In genomic region chr12:73197363-73197762, GRCm38 (mm10) we compare ENCODE assay signal across 25 mouse cellular contexts.
DNase-seq lines count a peak whose midpoint lies in the region; ATAC-seq and TF ChIP-seq lines count a peak whose summit lies in the region.
"Had no signal": no experiment of that assay in that cellular context is flagged by ENCODE, and none has a peak within 500 bp of the region (broad histone marks: within the 10 kb centered on the region; RNA-seq: fewer than 3 reads in every experiment).

No protein-coding gene starts in this region.

- peak; percentile 73 for ATAC-seq in liver, embryonic 12.5 days
- peak; percentile 72 for ATAC-seq in megakaryocyte progenitor cell, adult 5-6 weeks (replicated peaks; ENCODE audit: poor library complexity)
- no peak for ATAC-seq in hindbrain, embryonic 14.5 days (ENCODE audit: low FRiP score)
- ATAC-seq: activated CD4-positive, CD25-positive, alpha-beta regulatory T cell, adult 4 months; forebrain, embryonic 14.5 days; hindbrain, embryonic 16.5 days had no signal

- H3K27me3 ChIP-seq in liver, embryonic 12.5 days (replicated peaks): no peaks in the 10 kb centered on the region
- no peaks in the 10 kb centered on the region for H3K27me3 ChIP-seq in hindbrain, embryonic 14.5 days (ENCODE audit: control insufficient read depth, insufficient read depth, low read length)
- H3K27me3 ChIP-seq in limb, embryonic 10.5 days (ENCODE audit: low read depth, poor library complexity, severe bottlenecking): no peaks in the 10 kb centered on the region
- H3K27me3 ChIP-seq: embryonic facial prominence, embryonic 12.5 days; heart, embryonic 12.5 days; kidney, embryonic 15.5 days had no signal

- no peaks in the 10 kb centered on the region for H3K9me3 ChIP-seq in liver, embryonic 12.5 days (replicated peaks)
- no peaks in the 10 kb centered on the region for H3K9me3 ChIP-seq in hindbrain, embryonic 14.5 days (ENCODE audit: control insufficient read depth, low read length)
- no peaks in the 10 kb centered on the region for H3K9me3 ChIP-seq in limb, embryonic 10.5 days (replicated peaks)
- H3K9me3 ChIP-seq: embryonic facial prominence, embryonic 12.5 days; heart, embryonic 12.5 days; kidney, embryonic 15.5 days had no signal

- no peak overlapping the region for H3K9ac ChIP-seq in liver, embryonic 12.5 days
- no peak overlapping the region for H3K9ac ChIP-seq in hindbrain, embryonic 14.5 days
- H3K9ac ChIP-seq: embryonic facial prominence, embryonic 12.5 days; heart, embryonic 12.5 days; kidney, embryonic 15.5 days had no signal

- WGBS in liver, embryonic 12.5 days (ENCODE audit: insufficient replicate concordance): 14% methylated on average over 6 of the region's 6 CpGs
- 95% methylated on average over 6 of the region's 6 CpGs for WGBS in hindbrain, embryonic 14.5 days
- 92% methylated on average over 6 of the region's 6 CpGs for WGBS in limb, embryonic 10.5 days

- 0 out of 2 replicates have a peak overlapping the region, but pooled peaks have one; percentile 8 for H3K27ac ChIP-seq in layer of hippocampus, adult 2 months
- no peak overlapping the region for H3K27ac ChIP-seq in liver, embryonic 12.5 days
- no peak overlapping the region for H3K27ac ChIP-seq in hindbrain, embryonic 14.5 days
- H3K27ac ChIP-seq in limb, embryonic 10.5 days: no peak overlapping the region
- H3K27ac ChIP-seq: embryonic facial prominence, embryonic 12.5 days; kidney, embryonic 15.5 days had no signal

- DNase-seq in layer of hippocampus, adult 2 months (ENCODE audit: low spot score in 2 of 2): no peak
- no peak for DNase-seq in layer of hippocampus, postnatal 14 days (ENCODE audit: low spot score in 2 of 2)
- no peak for DNase-seq in hindbrain, embryonic 14.5 days (ENCODE audit: low spot score)
- DNase-seq in limb, embryonic 10.5 days (ENCODE audit: low spot score): no peak
- DNase-seq in adrenal gland, postnatal 25 days: no peak
- DNase-seq: adrenal gland, adult 8-10 months; cerebellum, adult 8-10 months; cerebellum, postnatal 25 days; gastrocnemius, postnatal 14 days; heart, adult 18-20 months; heart, postnatal 4 days; kidney, adult 18-20 months; kidney, postnatal 25 days; lung, adult 2 months; lung, postnatal 14 days; thymus, postnatal 25 days had no signal

- H3K4me1 ChIP-seq in liver, embryonic 12.5 days: peaks cover 30% of the 10 kb centered on the region
- H3K4me1 ChIP-seq in hindbrain, embryonic 14.5 days (replicated peaks; ENCODE audit: control insufficient read depth, insufficient read depth, low read length): no peaks in the 10 kb centered on the region
- peaks cover 12% of the 10 kb centered on the region for H3K4me1 ChIP-seq in limb, embryonic 10.5 days

- H3K4me2 ChIP-seq in liver, embryonic 12.5 days: no peak overlapping the region
- H3K4me2 ChIP-seq in hindbrain, embryonic 14.5 days (replicated peaks): no peak overlapping the region
- H3K4me2 ChIP-seq: embryonic facial prominence, embryonic 12.5 days; heart, embryonic 12.5 days; kidney, embryonic 15.5 days; midbrain, embryonic 11.5 days had no signal

- TF ChIP-seq CTCF in layer of hippocampus, adult 2 months (conservative IDR thresholded peaks at IDR 0.05): no peak

- H3K4me3 ChIP-seq in layer of hippocampus, adult 2 months: no peak overlapping the region
- no peak overlapping the region for H3K4me3 ChIP-seq in liver, embryonic 12.5 days
- no peak overlapping the region for H3K4me3 ChIP-seq in hindbrain, embryonic 14.5 days (replicated peaks; ENCODE audit: low read length)
- no peak overlapping the region for H3K4me3 ChIP-seq in limb, embryonic 10.5 days
- H3K4me3 ChIP-seq: embryonic facial prominence, embryonic 12.5 days; heart, embryonic 12.5 days; kidney, embryonic 15.5 days had no signal

- H3K36me3 ChIP-seq in liver, embryonic 12.5 days: no peaks in the 10 kb centered on the region
- H3K36me3 ChIP-seq in hindbrain, embryonic 14.5 days (replicated peaks; ENCODE audit: control insufficient read depth, insufficient read depth): no peaks in the 10 kb centered on the region
- 0 out of 2 replicates have a peak, but pooled peaks cover 4% of the 10 kb centered on the region for H3K36me3 ChIP-seq in limb, embryonic 10.5 days
- H3K36me3 ChIP-seq: embryonic facial prominence, embryonic 12.5 days; kidney, embryonic 15.5 days had no signal
